Mouse (Mus musculus) spleen, postnatal 14 days (tissue): ENCODE measurements around the gene Sowaha.

Experiments
- DNase-seq, 2 experiments: peaks; one replicate each; pipeline ENCODE4 v3.0.0; 2021 to 2022; ENCODE audit warnings: low spot score in 2 of 2

Gene Sowaha

GRCm38 (mm10) chr11:53472709-53473108, 7.4 kb downstream of the Sowaha start:
- DNase-seq = no peak

GRCm38 (mm10) chr11:53469968-53470695, 9.9 kb downstream of the Sowaha start, which contains the start of gene Gm9837:
Gm9837 (minus strand) TSS chr11:53470479.
- peak; percentile 73 to 86 for DNase-seq

- no peak for DNase-seq
Observed at GRCm38 (mm10) chr11:53469294-53469967, 10.6 kb downstream of the Sowaha start.

GRCm38 (mm10) chr11:53466231-53466971, 13.7 kb downstream of the Sowaha start:
- DNase-seq = peak; percentile 15 to 28

GRCm38 (mm10) chr11:53463551-53464424, 16.3 kb downstream of the Sowaha start:
- DNase-seq = no peak

GRCm38 (mm10) chr11:53461727-53462126, 18.3 kb downstream of the Sowaha start:
- DNase-seq = no peak

- DNase-seq = no peak
Observed at GRCm38 (mm10) chr11:53460192-53460591, 19.9 kb downstream of the Sowaha start.

GRCm38 (mm10) chr11:53458996-53459395, 21.1 kb downstream of the Sowaha start:
- DNase-seq = no peak

GRCm38 (mm10) chr11:53457372-53457954, 22.6 kb downstream of the Sowaha start:
- no peak for DNase-seq

GRCm38 (mm10) chr11:53456474-53457371, 23.4 kb downstream of the Sowaha start, which contains the start of the genes Gm10447 and Shroom1:
Gm10447 (minus strand) TSS chr11:53457110.
Shroom1 (plus strand) TSS chr11:53457205.
- no peak for DNase-seq

- DNase-seq = no peak
Observed at GRCm38 (mm10) chr11:53453031-53453430, 27.0 kb downstream of the Sowaha start.

GRCm38 (mm10) chr11:53452396-53452795, 27.7 kb downstream of the Sowaha start:
- no peak for DNase-seq

- DNase-seq = no peak
Observed at GRCm38 (mm10) chr11:53451361-53451760, 28.7 kb downstream of the Sowaha start.

- DNase-seq = no peak
Observed at GRCm38 (mm10) chr11:53450070-53450705, 29.9 kb downstream of the Sowaha start.

GRCm38 (mm10) chr11:53448529-53448928, 31.5 kb downstream of the Sowaha start:
- no peak for DNase-seq

- DNase-seq = no peak
Observed at GRCm38 (mm10) chr11:53447996-53448395, 32.1 kb downstream of the Sowaha start.

- DNase-seq = no peak
Observed at GRCm38 (mm10) chr11:53446183-53446582, 33.9 kb downstream of the Sowaha start.

GRCm38 (mm10) chr11:53445562-53445961, 34.5 kb downstream of the Sowaha start:
- no peak for DNase-seq

GRCm38 (mm10) chr11:53443861-53444260, 36.2 kb downstream of the Sowaha start:
- DNase-seq = peak in 1 of 2 experiments; percentile 29
